Mouse (Mus musculus): ENCODE measurements around the gene Clspn.

The Clspn gene

GRCm38 (mm10) chr4:126563798-126564197, 7.1 kb downstream of the Clspn start:
- no peak for DNase-seq (ENCODE audit: low spot score)

GRCm38 (mm10) chr4:126567243-126567642, 10.5 kb downstream of the Clspn start:
- DNase-seq (ENCODE audit: low spot score): no peak

- DNase-seq (ENCODE audit: low spot score): no peak
Observed at GRCm38 (mm10) chr4:126569783-126570182, 13.0 kb downstream of the Clspn start.

GRCm38 (mm10) chr4:126576281-126576680, 19.5 kb downstream of the Clspn start:
- no peak for DNase-seq (ENCODE audit: low spot score)

GRCm38 (mm10) chr4:126577920-126578319, 21.2 kb downstream of the Clspn start:
- DNase-seq (ENCODE audit: low spot score): no peak

GRCm38 (mm10) chr4:126579077-126579476, 22.3 kb downstream of the Clspn start:
- DNase-seq (ENCODE audit: low spot score): no peak

- DNase-seq (ENCODE audit: low spot score): no peak
Observed at GRCm38 (mm10) chr4:126585739-126586138, 29.0 kb downstream of the Clspn start.

GRCm38 (mm10) chr4:126592039-126592438, 35.3 kb downstream of the Clspn start:
- DNase-seq (ENCODE audit: low spot score): no peak

GRCm38 (mm10) chr4:126599971-126600754, 43.4 kb downstream of the Clspn start:
- DNase-seq (ENCODE audit: low spot score): peak; percentile 19

- peak; percentile 47 for DNase-seq (ENCODE audit: low spot score)
Observed at GRCm38 (mm10) chr4:126601597-126602444, 45.1 kb downstream of the Clspn start.

- no peak for DNase-seq (ENCODE audit: low spot score)
Observed at GRCm38 (mm10) chr4:126602445-126602762, 45.7 kb downstream of the Clspn start.

- DNase-seq (ENCODE audit: low spot score): no peak
Observed at GRCm38 (mm10) chr4:126604141-126604540, 47.4 kb downstream of the Clspn start.

- no peak for DNase-seq (ENCODE audit: low spot score)
Observed at GRCm38 (mm10) chr4:126605751-126606150, 49.0 kb downstream of the Clspn start.

GRCm38 (mm10) chr4:126609606-126610181, 53.0 kb downstream of the Clspn start, which contains the start of gene 5730409E04Rik:
Gene 5730409E04Rik, plus strand, starts transcription at chr4:126609818.
- peak; percentile 61 for DNase-seq (ENCODE audit: low spot score)

- DNase-seq (ENCODE audit: low spot score): no peak
Observed at GRCm38 (mm10) chr4:126611991-126612390, 55.3 kb downstream of the Clspn start.

GRCm38 (mm10) chr4:126616312-126616711, 59.6 kb downstream of the Clspn start:
- DNase-seq (ENCODE audit: low spot score): no peak

- peak; percentile 15 for DNase-seq (ENCODE audit: low spot score)
Observed at GRCm38 (mm10) chr4:126619691-126620330, 63.1 kb downstream of the Clspn start.

- DNase-seq (ENCODE audit: low spot score): no peak
Observed at GRCm38 (mm10) chr4:126620349-126620874, 63.7 kb downstream of the Clspn start.

- DNase-seq (ENCODE audit: low spot score): no peak
Observed at GRCm38 (mm10) chr4:126627021-126627681, 70.4 kb downstream of the Clspn start.

GRCm38 (mm10) chr4:126631922-126632321, 75.2 kb downstream of the Clspn start:
- DNase-seq (ENCODE audit: low spot score): no peak

GRCm38 (mm10) chr4:126632668-126633067, 75.9 kb downstream of the Clspn start:
- no peak for DNase-seq (ENCODE audit: low spot score)
